Mouse (Mus musculus): ENCODE measurements around the gene Tgfbi.

The Tgfbi gene

GRCm38 (mm10) chr13:56683306-56683705, 74.0 kb downstream of the Tgfbi start:
- intact Hi-C loops (cut with DNase I): no loop called here

Data from adrenal gland (tissue).